ENCODE assay signal across 8 mouse cellular contexts in the genomic region with DNA sequence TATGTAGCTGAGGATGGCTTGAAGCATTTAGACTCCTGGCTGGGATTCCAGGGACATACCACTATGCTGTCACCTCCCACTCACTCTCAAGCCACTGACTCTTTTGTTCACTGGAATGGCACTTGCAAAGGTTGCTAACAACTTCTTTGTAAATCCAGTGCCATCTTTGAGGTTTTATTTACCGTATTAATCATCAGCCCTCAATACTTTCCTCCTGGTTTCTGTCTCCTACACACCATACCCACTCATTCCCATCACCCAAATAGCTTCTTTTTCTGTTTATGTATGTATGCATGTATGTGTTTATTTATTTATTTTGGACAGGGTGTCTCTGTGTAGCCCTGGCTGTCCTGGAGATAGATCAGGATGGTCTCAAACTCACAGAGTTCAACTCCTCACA. TPM values are rescaled to one million over a fixed set of nuclear protein-coding genes. Genes with fewer than 3 reads are reported as not detected.
DNase-seq lines count a peak whose midpoint lies in the region; ATAC-seq and TF ChIP-seq lines count a peak whose summit lies in the region.

No protein-coding gene starts in this region.

- H3K4me3 ChIP-seq in lung, embryonic 15.5 days = peak overlapping the region; percentile 79; the same call in 1 of the 2 replicates
- H3K4me3 ChIP-seq in forebrain, postnatal 0 days (ENCODE audit: low read depth, low read length) = no peak overlapping the region
- H3K4me3 ChIP-seq in limb, embryonic 13.5 days = peak overlapping the region; percentile 63
- H3K4me3 ChIP-seq in neural tube, embryonic 15.5 days (replicated peaks) = no peak overlapping the region
- no peak overlapping the region for H3K4me3 ChIP-seq in layer of hippocampus, adult 2 months
- no peak overlapping the region for H3K4me3 ChIP-seq in thymus, adult 2 months (ENCODE audit: control insufficient read depth, insufficient read depth, low read length)

- H3K27ac ChIP-seq in lung, embryonic 15.5 days = no peak overlapping the region
- H3K27ac ChIP-seq in forebrain, postnatal 0 days (ENCODE audit: low read depth, low read length) = no peak overlapping the region
- H3K27ac ChIP-seq in limb, embryonic 13.5 days = no peak overlapping the region
- H3K27ac ChIP-seq in neural tube, embryonic 15.5 days (replicated peaks) = no peak overlapping the region
- no peak overlapping the region for H3K27ac ChIP-seq in layer of hippocampus, adult 2 months
- H3K27ac ChIP-seq in thymus, adult 2 months (ENCODE audit: control insufficient read depth, insufficient read depth, low read length) = no peak overlapping the region

- ATAC-seq in lung, embryonic 15.5 days (ENCODE audit: borderline replicate concordance, extremely low read depth, low FRiP score, low TSS enrichment) = no peak
- ATAC-seq in forebrain, postnatal 0 days = no peak
- no peak for ATAC-seq in limb, embryonic 13.5 days (ENCODE audit: low FRiP score, low read depth)
- ATAC-seq in neural tube, embryonic 15.5 days (ENCODE audit: low FRiP score) = no peak

- TF ChIP-seq POLR2A in thymus, adult 2 months (IDR thresholded peaks at IDR 0.05; ENCODE audit: control insufficient read depth, extremely low read depth, insufficient read depth, low read length, poor library complexity) = no peak

- peaks cover 31% of the 10 kb centered on the region for H3K4me1 ChIP-seq in lung, embryonic 15.5 days
- no peaks in the 10 kb centered on the region for H3K4me1 ChIP-seq in forebrain, postnatal 0 days (ENCODE audit: insufficient read depth)
- H3K4me1 ChIP-seq in limb, embryonic 13.5 days = peaks cover 25% of the 10 kb centered on the region
- peaks cover 20% of the 10 kb centered on the region for H3K4me1 ChIP-seq in neural tube, embryonic 15.5 days
- peaks cover 15% of the 10 kb centered on the region for H3K4me1 ChIP-seq in thymus, adult 2 months (replicated peaks; ENCODE audit: control insufficient read depth, insufficient read depth, low read length)

- no peaks in the 10 kb centered on the region for H3K9me3 ChIP-seq in lung, embryonic 15.5 days
- H3K9me3 ChIP-seq in forebrain, postnatal 0 days (ENCODE audit: low read length) = no peaks in the 10 kb centered on the region
- H3K9me3 ChIP-seq in limb, embryonic 13.5 days = no peaks in the 10 kb centered on the region
- no peaks in the 10 kb centered on the region for H3K9me3 ChIP-seq in neural tube, embryonic 15.5 days (replicated peaks)

- no peak overlapping the region for H3K9ac ChIP-seq in lung, embryonic 15.5 days
- H3K9ac ChIP-seq in forebrain, postnatal 0 days = no peak overlapping the region
- H3K9ac ChIP-seq in limb, embryonic 13.5 days = no peak overlapping the region
- no peak overlapping the region for H3K9ac ChIP-seq in neural tube, embryonic 15.5 days (replicated peaks)

- H3K36me3 ChIP-seq in lung, embryonic 15.5 days = no peaks in the 10 kb centered on the region
- H3K36me3 ChIP-seq in forebrain, postnatal 0 days (ENCODE audit: insufficient read depth) = no peaks in the 10 kb centered on the region
- no peaks in the 10 kb centered on the region for H3K36me3 ChIP-seq in limb, embryonic 13.5 days
- H3K36me3 ChIP-seq in neural tube, embryonic 15.5 days = no peaks in the 10 kb centered on the region
- no peaks in the 10 kb centered on the region for H3K36me3 ChIP-seq in thymus, adult 2 months (ENCODE audit: control insufficient read depth, insufficient read depth, low read length)

- 80% methylated on average over 1 of the region's 1 CpGs for WGBS in lung, embryonic 15.5 days
- 75% methylated on average over 1 of the region's 1 CpGs for WGBS in forebrain, postnatal 0 days
- 91% methylated on average over 1 of the region's 1 CpGs for WGBS in limb, embryonic 13.5 days
- WGBS in neural tube, embryonic 15.5 days = 65% methylated on average over 1 of the region's 1 CpGs
- WGBS in thymus, adult 2 months = 89% methylated on average over 1 of the region's 1 CpGs

- TF ChIP-seq CTCF in forebrain, postnatal 0 days (IDR thresholded peaks at IDR 0.05; ENCODE audit: low read depth) = no peak
- no peak for TF ChIP-seq CTCF in layer of hippocampus, adult 2 months (conservative IDR thresholded peaks at IDR 0.05)
- TF ChIP-seq CTCF in thymus, adult 2 months (IDR thresholded peaks at IDR 0.05; ENCODE audit: borderline replicate concordance, control insufficient read depth, extremely low read depth, insufficient read depth, low read length, poor library complexity) = no peak

- peak overlapping the region; percentile 78 for H3K4me2 ChIP-seq in lung, embryonic 15.5 days
- H3K4me2 ChIP-seq in forebrain, postnatal 0 days (ENCODE audit: low read depth) = peak overlapping the region; percentile 63; the same call in 1 of the 2 replicates
- H3K4me2 ChIP-seq in limb, embryonic 13.5 days (replicated peaks) = peak overlapping the region; percentile 70
- peak overlapping the region; percentile 74 for H3K4me2 ChIP-seq in neural tube, embryonic 15.5 days

- DNase-seq in lung, adult 18-20 months = no peak
- DNase-seq in forebrain, postnatal 0 days = no peak
- no peak for DNase-seq in c-Kit-positive CD71-positive TER-119-positive erythroid progenitor cells, embryonic 14.5 days (ENCODE audit: low spot score)
- DNase-seq in layer of hippocampus, adult 2 months (ENCODE audit: low spot score in 2 of 2) = no peak
- DNase-seq in thymus, adult 2 months = no peak

- H3K27me3 ChIP-seq in lung, embryonic 15.5 days = no peaks in the 10 kb centered on the region
- no peaks in the 10 kb centered on the region for H3K27me3 ChIP-seq in forebrain, postnatal 0 days (ENCODE audit: insufficient read depth, low read length)
- no peaks in the 10 kb centered on the region for H3K27me3 ChIP-seq in limb, embryonic 13.5 days
- H3K27me3 ChIP-seq in neural tube, embryonic 15.5 days (replicated peaks) = 0 out of 2 replicates have a peak, but pooled peaks cover 4% of the 10 kb centered on the region
- no peaks in the 10 kb centered on the region for H3K27me3 ChIP-seq in thymus, adult 2 months (ENCODE audit: control insufficient read depth, insufficient read depth, low read length)

RNA-seq across cellular contexts. Expression of gene Tmem53, which starts 0.8 kb away (rescaled TPM):
- polyA plus RNA-seq in lung, embryonic 15.5 days (2015; fragmentation: Nextera tagmentation; extraction: Ambion mirVana) = 17.6 and 18.6 TPM in 2 replicates
- 9.8 and 11.6 TPM in 2 replicates for total RNA-seq in forebrain, postnatal 0 days (2014; rRNA removed)
- polyA plus RNA-seq in forebrain, postnatal 0 days (2015; fragmentation: Nextera tagmentation; extraction: Ambion mirVana) = 10.5 and 12.4 TPM in 2 replicates
- polyA plus RNA-seq in limb, embryonic 13.5 days (2015; fragmentation: Nextera tagmentation; extraction: Ambion mirVana) = 10.0 and 11.3 TPM in 2 replicates
- polyA plus RNA-seq in neural tube, embryonic 15.5 days (2015; fragmentation: Nextera tagmentation; extraction: Ambion mirVana) = 6.3 and 8.7 TPM in 2 replicates
- 1 to 10 TPM; 4.7 to 4.9 TPM for total RNA-seq in layer of hippocampus, adult 2 months (2021)
- 14.5 and 16.1 TPM in 2 replicates for polyA plus RNA-seq in thymus, adult 2 months (2012; rRNA removed)

RNA-seq across cellular contexts. Expression of gene Armh1, which starts 0.9 kb away (rescaled TPM):
- polyA plus RNA-seq in lung, embryonic 15.5 days (2015; fragmentation: Nextera tagmentation; extraction: Ambion mirVana) = 1.0 and 1.1 TPM in 2 replicates
- 1.5 and 1.8 TPM in 2 replicates for total RNA-seq in forebrain, postnatal 0 days (2014; rRNA removed)
- 2.0 and 2.5 TPM in 2 replicates for polyA plus RNA-seq in forebrain, postnatal 0 days (2015; fragmentation: Nextera tagmentation; extraction: Ambion mirVana)
- 0.53 and 0.79 TPM in 2 replicates for polyA plus RNA-seq in limb, embryonic 13.5 days (2015; fragmentation: Nextera tagmentation; extraction: Ambion mirVana)
- polyA plus RNA-seq in neural tube, embryonic 15.5 days (2015; fragmentation: Nextera tagmentation; extraction: Ambion mirVana) = 1.4 and 1.5 TPM in 2 replicates
- under 1 TPM; 0.47 to 0.59 TPM for total RNA-seq in layer of hippocampus, adult 2 months (2021)
- 0.44 TPM in 1 of 2 replicates, not detected in the other for polyA plus RNA-seq in thymus, adult 2 months (2012; rRNA removed)

Comparison
In these comparisons a context has a peak if more than half of its experiments do, and no peak if none do; other contexts are left out.
1. H3K4me3 ChIP-seq: peak in lung, embryonic 15.5 days (single experiment) and limb, embryonic 13.5 days (single experiment); none in forebrain, postnatal 0 days (single experiment), neural tube, embryonic 15.5 days (single experiment), layer of hippocampus, adult 2 months (single experiment) and thymus, adult 2 months (single experiment).
2. Peak in every context shown above with its lines, with median percentiles within 50 percentile points of each other: H3K4me2 ChIP-seq.